Mouse (Mus musculus) erythroblast, embryonic 14.5 days (primary cell): ENCODE data around the gene Gpc3.

ENCODE experiments used
- GATA1 ChIP-seq: IDR thresholded peaks from 2 replicates; pipeline ENCODE4 v1.6.1; 2012; ENCODE audit warnings: low read length, inconsistent platforms, mixed read lengths
- TAL1 ChIP-seq: IDR thresholded peaks from 3 replicates; pipeline ENCODE4 v1.6.1; 2012; ENCODE audit warnings: low read length, inconsistent platforms, mixed read lengths

- TF ChIP-seq TAL1 (no peak), GATA1 (no peak)
Observed at GRCm38 (mm10) chrX:52366826-52367225, 246.9 kb downstream of the Gpc3 start.
